Mouse (Mus musculus): Measurements from ENCODE around the gene Ryk. TPM values are rescaled to one million over a fixed set of nuclear protein-coding genes. Genes with fewer than 3 reads are reported as not detected.

Ryk gene
- total RNA-seq (2021) = 10 to 100 TPM; 31.6 to 38.0 TPM

GRCm38 (mm10) chr9:102834742-102835591, at the start of gene Ryk:
Gene Ryk (plus strand): TSS chr9:102834917.
- DNase-seq (ENCODE audit: low spot score in 2 of 2) = peak; percentile 74 to 80
- intact Hi-C loops (cut with DNase I) = loop anchor here (5.0 kb wide), 1 partner anchor 32 kb away; no protein-coding TSS in a partner anchor

GRCm38 (mm10) chr9:102789491-102789890, 45.2 kb upstream of the Ryk start:
- DNase-seq (ENCODE audit: low spot score in 2 of 2) = no peak
- intact Hi-C loops (cut with DNase I) = no loop called here

GRCm38 (mm10) chr9:102791845-102792244, 42.9 kb upstream of the Ryk start:
- DNase-seq (ENCODE audit: low spot score in 2 of 2) = no peak
- intact Hi-C loops (cut with DNase I) = loop anchor here (5.0 kb wide), 1 partner anchor 70 kb away; no protein-coding TSS in a partner anchor

GRCm38 (mm10) chr9:102792836-102793235, 41.9 kb upstream of the Ryk start:
- DNase-seq (ENCODE audit: low spot score in 2 of 2) = no peak
- intact Hi-C loops (cut with DNase I) = loop anchor here (5.0 kb wide), 1 partner anchor 69 kb away; no protein-coding TSS in a partner anchor

GRCm38 (mm10) chr9:102793286-102793809, 41.4 kb upstream of the Ryk start:
- intact Hi-C loops (cut with DNase I) = loop anchor here (5.0 kb wide), 1 partner anchor 69 kb away; no protein-coding TSS in a partner anchor
- DNase-seq (ENCODE audit: low spot score in 2 of 2) = no peak

- no peak for DNase-seq (ENCODE audit: low spot score in 2 of 2)
- intact Hi-C loops (cut with DNase I) = no loop called here
Observed at GRCm38 (mm10) chr9:102798406-102798805, 36.3 kb upstream of the Ryk start.

- DNase-seq (ENCODE audit: low spot score in 2 of 2) = no peak
- intact Hi-C loops (cut with DNase I) = no loop called here
Observed at GRCm38 (mm10) chr9:102806056-102806573, 28.6 kb upstream of the Ryk start.

GRCm38 (mm10) chr9:102811192-102811591, 23.5 kb upstream of the Ryk start:
- no peak for DNase-seq (ENCODE audit: low spot score in 2 of 2)
- intact Hi-C loops (cut with DNase I) = no loop called here

- DNase-seq (ENCODE audit: low spot score in 2 of 2) = no peak
- intact Hi-C loops (cut with DNase I) = no loop called here
Observed at GRCm38 (mm10) chr9:102818228-102818627, 16.5 kb upstream of the Ryk start.

- no peak for DNase-seq (ENCODE audit: low spot score in 2 of 2)
- intact Hi-C loops (cut with DNase I) = no loop called here
Observed at GRCm38 (mm10) chr9:102828604-102829003, 6.1 kb upstream of the Ryk start.

- intact Hi-C loops (cut with DNase I) = loop anchor here (5.0 kb wide), 1 partner anchor 36 kb away; no protein-coding TSS in a partner anchor
- no peak for DNase-seq (ENCODE audit: low spot score in 2 of 2)
Observed at GRCm38 (mm10) chr9:102831541-102831940, 3.2 kb upstream of the Ryk start.

GRCm38 (mm10) chr9:102834414-102834741, 339 bp upstream of the Ryk start:
- DNase-seq (ENCODE audit: low spot score in 2 of 2) = no peak
- intact Hi-C loops (cut with DNase I) = loop anchor here (5.0 kb wide), 1 partner anchor 33 kb away; no protein-coding TSS in a partner anchor

- DNase-seq (ENCODE audit: low spot score in 2 of 2) = no peak
- intact Hi-C loops (cut with DNase I) = no loop called here
Observed at GRCm38 (mm10) chr9:102836279-102836678, 1.6 kb downstream of the Ryk start.

GRCm38 (mm10) chr9:102840792-102841778, 6.4 kb downstream of the Ryk start:
- DNase-seq (ENCODE audit: low spot score in 2 of 2) = no peak
- intact Hi-C loops (cut with DNase I) = no loop called here

GRCm38 (mm10) chr9:102841832-102842231, 7.1 kb downstream of the Ryk start:
- intact Hi-C loops (cut with DNase I) = no loop called here
- DNase-seq (ENCODE audit: low spot score in 2 of 2) = no peak

GRCm38 (mm10) chr9:102842498-102842897, 7.8 kb downstream of the Ryk start:
- no peak for DNase-seq (ENCODE audit: low spot score in 2 of 2)
- intact Hi-C loops (cut with DNase I) = no loop called here

- DNase-seq (ENCODE audit: low spot score in 2 of 2) = no peak
- intact Hi-C loops (cut with DNase I) = no loop called here
Observed at GRCm38 (mm10) chr9:102843577-102843976, 8.9 kb downstream of the Ryk start.

- no peak for DNase-seq (ENCODE audit: low spot score in 2 of 2)
- intact Hi-C loops (cut with DNase I) = no loop called here
Observed at GRCm38 (mm10) chr9:102845851-102846250, 11.1 kb downstream of the Ryk start.

GRCm38 (mm10) chr9:102846348-102846747, 11.6 kb downstream of the Ryk start:
- intact Hi-C loops (cut with DNase I) = no loop called here
- no peak for DNase-seq (ENCODE audit: low spot score in 2 of 2)
